Mouse (Mus musculus) frontal cortex, postnatal 10 days (tissue): ENCODE measurements around the gene Skap1.
"Not testable (repeated sequence)": the region's sequence is repeated elsewhere in the genome, so short reads cannot be mapped to it uniquely, and the experiment has no call there.

Experiments
- DNase-seq, 2 experiments: peaks; one replicate each; pipeline ENCODE4 v3.0.0; 2022; ENCODE audit warnings: low spot score in 2 of 2, mixed read lengths in 1 of 2

The Skap1 gene

GRCm38 (mm10) chr11:96694774-96695173, 230.4 kb downstream of the Skap1 start:
- DNase-seq: no peak

- no peak for DNase-seq
Measured at GRCm38 (mm10) chr11:96696168-96696727, 231.9 kb downstream of the Skap1 start.

GRCm38 (mm10) chr11:96696842-96697455, 232.6 kb downstream of the Skap1 start:
- no peak for DNase-seq

GRCm38 (mm10) chr11:96697467-96697866, 233.1 kb downstream of the Skap1 start:
- DNase-seq: no peak

- DNase-seq: no peak
Measured at GRCm38 (mm10) chr11:96703813-96704212, 239.4 kb downstream of the Skap1 start.

GRCm38 (mm10) chr11:96711268-96711667, 246.9 kb downstream of the Skap1 start:
- DNase-seq: no peak

- DNase-seq: no peak
Measured at GRCm38 (mm10) chr11:96711670-96712069, 247.3 kb downstream of the Skap1 start.

- no peak for DNase-seq
Measured at GRCm38 (mm10) chr11:96713210-96714005, 249.0 kb downstream of the Skap1 start.

- DNase-seq: no peak
Measured at GRCm38 (mm10) chr11:96714011-96714410, 249.6 kb downstream of the Skap1 start.

- not testable (repeated sequence) for DNase-seq
Measured at GRCm38 (mm10) chr11:96715168-96715567, 250.8 kb downstream of the Skap1 start.

- DNase-seq: no peak
Measured at GRCm38 (mm10) chr11:96718609-96719008, 254.2 kb downstream of the Skap1 start.

- DNase-seq: no peak
Measured at GRCm38 (mm10) chr11:96725833-96726232, 261.4 kb downstream of the Skap1 start.

- DNase-seq: no peak
Measured at GRCm38 (mm10) chr11:96728577-96728976, 264.2 kb downstream of the Skap1 start.

GRCm38 (mm10) chr11:96729462-96729861, 265.1 kb downstream of the Skap1 start:
- no peak for DNase-seq

GRCm38 (mm10) chr11:96730327-96730726, 265.9 kb downstream of the Skap1 start:
- no peak for DNase-seq

- DNase-seq: no peak
Measured at GRCm38 (mm10) chr11:96732657-96733056, 268.3 kb downstream of the Skap1 start.

- peak in 1 of 2 experiments; percentile 50 for DNase-seq
Measured at GRCm38 (mm10) chr11:96735908-96736307, 271.5 kb downstream of the Skap1 start.

GRCm38 (mm10) chr11:96736361-96736760, 272.0 kb downstream of the Skap1 start:
- DNase-seq: no peak

GRCm38 (mm10) chr11:96737673-96738471, 273.5 kb downstream of the Skap1 start:
- no peak for DNase-seq

GRCm38 (mm10) chr11:96740796-96741195, 276.4 kb downstream of the Skap1 start:
- no peak for DNase-seq

GRCm38 (mm10) chr11:96741995-96742394, 277.6 kb downstream of the Skap1 start:
- no peak for DNase-seq

GRCm38 (mm10) chr11:96743000-96743399, 278.6 kb downstream of the Skap1 start:
- DNase-seq: no peak
